Mouse (Mus musculus): ENCODE measurements around the gene Cactin.

DNA sequence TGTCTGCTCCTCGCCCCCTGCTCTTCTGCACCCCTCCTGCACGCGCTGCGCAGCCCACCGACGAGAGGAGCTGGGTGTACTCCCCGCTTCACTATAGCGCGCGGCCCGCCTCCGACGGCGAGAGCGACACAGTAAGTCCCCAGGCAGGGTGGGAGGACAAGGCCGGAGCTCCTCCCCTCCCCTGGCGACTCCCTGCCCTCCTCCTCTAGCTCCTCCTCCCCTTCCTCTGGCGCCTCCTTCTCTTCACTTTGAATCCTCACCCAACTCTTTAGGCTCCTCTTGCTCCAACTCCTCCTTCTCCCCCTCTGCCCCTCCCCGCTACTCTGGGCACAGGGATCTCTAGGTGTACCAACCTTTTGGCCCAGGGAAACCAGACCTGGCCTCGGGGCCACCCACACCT, 3.6 kb upstream of the Cactin start:
- no peak for TF ChIP-seq TAL1 (IDR thresholded peaks at IDR 0.05; ENCODE audit: low read length)
- TF ChIP-seq GATA1 (IDR thresholded peaks at IDR 0.05; ENCODE audit: low read length): no peak
